Mouse (Mus musculus) liver, postnatal 0 days (tissue): ENCODE measurements around the gene Spag9.

ENCODE experiments used
- CTCF ChIP-seq: sonication (generic); IDR thresholded peaks from 2 replicates; pipeline ENCODE4 v1.5.1; 2016; ENCODE audit warnings: antibody characterized with exemption, low read depth
- EP300 ChIP-seq: IDR thresholded peaks from 2 replicates; pipeline ENCODE4 v1.6.1; 2016; ENCODE audit warnings: antibody characterized with exemption, low read depth, mild to moderate bottlenecking

DNA sequence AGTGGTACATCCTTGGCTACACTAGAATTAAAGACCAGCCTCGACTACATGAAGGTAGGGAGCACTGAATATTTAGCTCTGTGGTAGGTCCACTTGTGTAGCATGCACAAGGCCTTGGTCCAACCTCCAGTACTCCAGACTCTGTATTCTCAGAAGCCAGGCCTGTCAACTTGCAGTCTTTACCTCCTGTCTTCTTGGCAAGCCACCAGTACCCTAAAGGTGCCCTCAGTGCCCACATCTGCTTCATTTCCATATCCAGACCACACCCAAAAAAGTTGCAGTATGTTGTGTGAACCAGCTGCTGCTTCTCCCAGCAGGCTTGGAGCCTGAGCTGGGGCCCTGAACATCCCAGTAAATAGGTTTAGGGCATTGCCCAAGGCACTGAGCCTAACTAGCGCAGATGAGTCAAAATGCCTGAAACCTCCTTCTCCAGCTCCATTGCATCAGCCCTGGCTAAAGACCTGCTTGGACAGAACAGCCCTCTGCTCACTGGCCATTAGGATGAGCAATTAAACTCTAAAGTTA lies 38.8 kb upstream of the Spag9 start:
- TF ChIP-seq CTCF: no peak
- no peak for TF ChIP-seq EP300
